Mouse (Mus musculus): ENCODE measurements around the gene Taf1d.

DNA sequence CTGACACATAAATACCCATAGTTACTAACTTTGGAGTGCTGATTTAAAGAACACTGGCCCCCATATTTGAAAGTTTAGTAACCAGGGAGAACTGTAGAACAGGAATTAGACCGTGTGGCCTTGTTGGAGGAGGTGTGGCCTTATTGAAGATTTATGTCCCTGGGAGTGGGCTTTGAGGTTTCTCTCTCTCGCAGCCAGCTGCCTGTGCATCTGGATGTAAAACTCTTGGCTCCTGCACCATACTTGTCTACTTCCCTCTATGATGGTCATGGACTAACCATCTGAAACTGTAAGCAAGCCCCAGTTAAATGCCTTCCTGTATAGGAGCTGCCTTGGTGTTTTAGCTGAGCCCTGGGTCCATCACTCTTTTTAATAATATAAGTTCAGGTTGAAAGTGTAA lies 7.6 kb upstream of the Taf1d start:
- no peak for TF ChIP-seq CTCF (conservative IDR thresholded peaks at IDR 0.05; ENCODE audit: insufficient read depth, insufficient read length, low read depth, low read length)
- TF ChIP-seq POLR2A (IDR thresholded peaks at IDR 0.05; ENCODE audit: low read depth, low read length), result no peak

Measured in kidney, adult 2 months (tissue).